Comparison of ENCODE assay signal across 25 mouse cellular contexts in genomic region chr6:25670150-25670549, GRCm38 (mm10). TPM values are rescaled to one million over a fixed set of nuclear protein-coding genes. Genes with fewer than 3 reads are reported as not detected.
"Had no signal": no experiment of that assay in that cellular context is flagged by ENCODE, and none has a peak within 500 bp of the region (broad histone marks: within the 10 kb centered on the region; RNA-seq: fewer than 3 reads in every experiment).

No protein-coding gene starts in this region.

- ATAC-seq: hindbrain, embryonic 16.5 days; inflammation-experienced regulatory T-cells, adult 6 months; intestine, embryonic 15.5 days had no signal

- H3K9ac ChIP-seq: heart, embryonic 13.5 days; heart, embryonic 15.5 days; hindbrain, embryonic 12.5 days; hindbrain, embryonic 14.5 days; intestine, embryonic 15.5 days; limb, embryonic 12.5 days had no signal

- DNase-seq: gastrocnemius, adult 2 months; gastrocnemius, postnatal 10 days; gastrocnemius, postnatal 25 days; heart, adult 18-20 months; heart, postnatal 14 days; heart, postnatal 36 days; kidney, adult 18-20 months; kidney, adult 8-10 months; kidney, postnatal 10 days; kidney, postnatal 4 days had no signal

- H3K27me3 ChIP-seq: heart, embryonic 13.5 days; heart, embryonic 15.5 days; hindbrain, embryonic 12.5 days; intestine, embryonic 15.5 days had no signal

- H3K9me3 ChIP-seq: heart, embryonic 13.5 days; heart, embryonic 15.5 days; hindbrain, embryonic 10.5 days; hindbrain, embryonic 12.5 days; intestine, embryonic 15.5 days; limb, embryonic 10.5 days; limb, embryonic 12.5 days had no signal

- H3K4me3 ChIP-seq: gastrocnemius, adult 2 months; heart, embryonic 13.5 days; heart, embryonic 15.5 days; hindbrain, embryonic 10.5 days; hindbrain, embryonic 12.5 days; intestine, embryonic 15.5 days; layer of hippocampus, adult 2 months; left cerebral cortex, adult 2 months; limb, embryonic 10.5 days; limb, embryonic 12.5 days had no signal

- H3K4me1 ChIP-seq: hindbrain, embryonic 10.5 days; hindbrain, embryonic 12.5 days; intestine, embryonic 15.5 days; limb, embryonic 10.5 days; limb, embryonic 12.5 days had no signal

- H3K27ac ChIP-seq: gastrocnemius, adult 2 months; heart, embryonic 13.5 days; heart, embryonic 15.5 days; hindbrain, embryonic 10.5 days; hindbrain, embryonic 12.5 days; hindbrain, embryonic 14.5 days; intestine, embryonic 15.5 days; left cerebral cortex, adult 2 months; limb, embryonic 10.5 days; limb, embryonic 12.5 days had no signal

- H3K4me2 ChIP-seq: heart, embryonic 11.5 days; heart, embryonic 13.5 days; heart, embryonic 15.5 days; hindbrain, embryonic 12.5 days; hindbrain, embryonic 14.5 days; intestine, embryonic 15.5 days; limb, embryonic 12.5 days had no signal

- H3K36me3 ChIP-seq: heart, embryonic 13.5 days; heart, embryonic 15.5 days; hindbrain, embryonic 10.5 days; hindbrain, embryonic 12.5 days; intestine, embryonic 15.5 days; limb, embryonic 10.5 days; limb, embryonic 12.5 days had no signal

RNA-seq across cellular contexts. Expression of gene Gpr37, which starts 20.4 kb away (rescaled TPM):
- total RNA-seq: gastrocnemius, adult 2 months; gastrocnemius, postnatal 25 days; granulocyte monocyte progenitor cell, adult 5-6 weeks; heart, adult 18-20 months; heart, postnatal 36 days; liver, adult 2 months had no signal
- polyA plus RNA-seq: inflammation-experienced regulatory T-cells, adult 6 months; liver, adult 2 months had no signal
